Mouse (Mus musculus): ENCODE data around the gene Atp10b. TPM values are rescaled to one million over a fixed set of nuclear protein-coding genes. Genes with fewer than 3 reads are reported as not detected.

Atp10b gene
- polyA plus RNA-seq, 1 experiment, result 0.14 TPM

DNA sequence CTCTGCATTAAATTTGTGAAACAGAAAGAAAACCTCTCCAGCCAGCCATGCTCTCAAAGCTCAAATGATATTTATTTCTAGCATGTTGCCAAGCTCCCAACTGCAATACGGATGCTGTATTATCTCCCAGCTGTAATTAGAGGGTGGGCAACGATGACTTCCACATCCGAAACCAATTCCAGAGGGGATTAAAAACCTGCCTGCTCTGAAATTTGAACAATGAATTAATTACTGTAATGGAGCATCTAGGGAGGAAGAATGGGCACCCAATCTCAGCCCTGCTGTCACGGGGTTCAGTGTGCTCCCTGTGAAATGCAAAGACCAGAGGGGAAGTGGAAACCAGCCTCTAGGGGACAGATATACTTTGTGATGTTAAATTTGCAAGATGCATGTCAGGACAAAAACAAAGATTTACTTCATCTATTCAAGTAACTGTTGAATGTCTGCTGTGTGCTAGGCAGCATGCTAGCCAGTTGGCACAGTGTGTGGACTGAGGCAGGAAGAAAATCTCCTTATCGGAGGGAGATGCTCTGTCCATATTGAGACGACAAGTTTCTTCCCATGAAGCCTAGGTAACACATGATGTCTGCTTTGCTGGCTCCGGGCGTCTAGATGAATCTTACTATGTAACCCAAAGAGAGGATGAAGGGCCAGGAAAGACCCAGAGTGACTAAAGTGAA, 86.8 kb downstream of the Atp10b start:
- H3K4me1 ChIP-seq (ENCODE audit: control insufficient read depth, insufficient read depth, low read length), result no peaks in the 10 kb centered on the region
- H3K4me3 ChIP-seq (ENCODE audit: insufficient read depth, low read length), result no peak overlapping the region
- TF ChIP-seq CTCF (IDR thresholded peaks at IDR 0.05; ENCODE audit: borderline replicate concordance, insufficient read depth, low read length) (no peak), POLR2A (IDR thresholded peaks at IDR 0.05; ENCODE audit: low read depth, low read length) (no peak)
- H3K27ac ChIP-seq (ENCODE audit: insufficient read depth, low read length), result no peak overlapping the region

DNA sequence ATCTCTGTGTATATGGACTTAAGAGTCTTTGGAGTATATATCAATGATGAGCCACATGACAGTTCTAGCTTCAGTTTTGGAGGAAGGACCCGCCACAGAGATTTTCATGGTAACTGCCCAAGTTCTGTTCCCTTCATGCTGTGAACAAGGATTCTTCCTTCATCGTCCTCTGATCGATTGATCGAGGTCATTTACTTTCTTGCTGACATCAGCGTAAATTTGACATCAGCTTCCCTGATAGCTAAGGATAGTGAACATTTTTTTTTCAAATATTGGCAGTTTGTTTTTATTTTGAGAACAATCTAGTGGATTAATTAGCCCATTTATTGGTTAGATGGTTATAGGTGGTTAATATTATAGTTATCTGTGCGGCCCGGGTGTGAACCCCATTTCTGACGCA, 90.1 kb downstream of the Atp10b start:
- no peak overlapping the region for H3K27ac ChIP-seq (ENCODE audit: insufficient read depth, low read length)
- no peak for TF ChIP-seq POLR2A (IDR thresholded peaks at IDR 0.05; ENCODE audit: low read depth, low read length)
- TF ChIP-seq CTCF (IDR thresholded peaks at IDR 0.05; ENCODE audit: borderline replicate concordance, insufficient read depth, low read length), result no peak
- H3K4me1 ChIP-seq (ENCODE audit: control insufficient read depth, insufficient read depth, low read length), result no peaks in the 10 kb centered on the region
- no peak overlapping the region for H3K4me3 ChIP-seq (ENCODE audit: insufficient read depth, low read length)

DNA sequence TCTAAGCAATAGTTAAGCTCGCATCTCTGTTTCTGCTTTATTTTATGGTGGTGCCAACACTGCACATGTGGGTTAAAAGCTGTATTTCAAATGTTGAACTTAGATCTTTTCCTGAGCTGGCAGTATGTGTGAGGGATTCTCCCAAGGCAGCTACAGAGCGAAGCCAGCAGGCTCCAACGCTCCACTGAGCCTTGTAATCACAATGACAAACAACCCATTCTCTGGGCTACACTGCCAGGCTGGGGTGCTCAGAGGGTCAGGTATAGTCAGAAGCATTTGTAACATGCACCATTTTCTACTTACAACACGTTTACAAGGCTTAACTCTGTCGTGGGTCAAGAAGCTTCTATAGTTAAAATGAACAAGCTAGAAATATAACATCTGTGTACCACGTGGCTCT, 103.4 kb downstream of the Atp10b start:
- TF ChIP-seq CTCF (IDR thresholded peaks at IDR 0.05; ENCODE audit: borderline replicate concordance, insufficient read depth, low read length), result no peak
- no peak for TF ChIP-seq POLR2A (IDR thresholded peaks at IDR 0.05; ENCODE audit: low read depth, low read length)
- Histone ChIP-seq H3K4me1 (ENCODE audit: control insufficient read depth, insufficient read depth, low read length) (peaks cover 7% of the 10 kb centered on the region; the same call in 1 of the 2 replicates), H3K27ac (ENCODE audit: insufficient read depth, low read length) (no peak overlapping the region), H3K4me3 (ENCODE audit: insufficient read depth, low read length) (no peak overlapping the region)

DNA sequence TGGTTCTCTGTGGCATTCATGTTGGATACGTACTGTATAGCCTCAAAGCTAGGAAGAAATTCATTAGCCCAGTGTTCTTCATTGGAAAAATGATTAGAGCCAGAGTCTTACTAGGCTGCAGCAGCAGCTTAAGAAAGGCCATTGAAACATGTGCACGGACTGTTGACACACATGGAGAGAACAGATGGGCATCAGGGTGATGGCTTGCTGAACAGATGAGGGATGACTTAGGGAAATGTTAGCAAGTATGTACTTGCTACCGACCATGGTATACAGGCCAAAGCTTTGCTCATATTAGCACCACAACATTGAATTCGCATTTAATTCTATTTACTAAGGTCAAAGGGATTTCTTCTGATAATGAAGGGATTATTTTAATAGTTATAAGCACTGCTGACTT, 105.6 kb downstream of the Atp10b start:
- TF ChIP-seq POLR2A (IDR thresholded peaks at IDR 0.05; ENCODE audit: low read depth, low read length) (no peak), CTCF (IDR thresholded peaks at IDR 0.05; ENCODE audit: borderline replicate concordance, insufficient read depth, low read length) (no peak)
- Histone ChIP-seq H3K4me1 (ENCODE audit: control insufficient read depth, insufficient read depth, low read length) (peaks cover 8% of the 10 kb centered on the region; the same call in 1 of the 2 replicates), H3K27ac (ENCODE audit: insufficient read depth, low read length) (no peak overlapping the region; the same call in 1 of the 2 replicates)

DNA sequence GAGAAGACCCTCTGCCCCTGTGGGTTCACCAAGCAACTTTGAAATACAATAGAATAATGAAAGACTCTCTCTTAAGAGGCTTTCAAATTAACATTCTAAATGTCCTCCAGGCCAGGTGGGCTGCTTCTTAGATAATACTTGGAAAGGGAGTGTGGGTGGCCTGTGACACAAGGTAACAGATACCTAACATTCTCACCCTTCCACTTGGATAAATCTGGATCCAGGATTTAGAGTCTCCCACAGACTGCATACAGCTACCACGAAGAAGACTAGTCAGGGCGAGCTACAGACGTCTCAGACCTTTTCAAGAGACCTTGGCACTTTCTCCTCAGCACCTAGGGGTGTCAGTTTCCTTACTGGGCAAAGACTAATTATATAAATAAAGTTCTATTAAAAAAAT, 107.6 kb downstream of the Atp10b start:
- TF ChIP-seq CTCF (IDR thresholded peaks at IDR 0.05; ENCODE audit: borderline replicate concordance, insufficient read depth, low read length) (no peak), POLR2A (IDR thresholded peaks at IDR 0.05; ENCODE audit: low read depth, low read length) (no peak)
- peaks cover 10% of the 10 kb centered on the region for H3K4me1 ChIP-seq (ENCODE audit: control insufficient read depth, insufficient read depth, low read length)
- H3K4me3 ChIP-seq (ENCODE audit: insufficient read depth, low read length), result no peak overlapping the region
- H3K27ac ChIP-seq (ENCODE audit: insufficient read depth, low read length), result no peak overlapping the region

More for the DNA sequence above, 105.6 kb downstream of the Atp10b start:
- H3K4me3 ChIP-seq (ENCODE audit: insufficient read depth, low read length), result no peak overlapping the region

DNA sequence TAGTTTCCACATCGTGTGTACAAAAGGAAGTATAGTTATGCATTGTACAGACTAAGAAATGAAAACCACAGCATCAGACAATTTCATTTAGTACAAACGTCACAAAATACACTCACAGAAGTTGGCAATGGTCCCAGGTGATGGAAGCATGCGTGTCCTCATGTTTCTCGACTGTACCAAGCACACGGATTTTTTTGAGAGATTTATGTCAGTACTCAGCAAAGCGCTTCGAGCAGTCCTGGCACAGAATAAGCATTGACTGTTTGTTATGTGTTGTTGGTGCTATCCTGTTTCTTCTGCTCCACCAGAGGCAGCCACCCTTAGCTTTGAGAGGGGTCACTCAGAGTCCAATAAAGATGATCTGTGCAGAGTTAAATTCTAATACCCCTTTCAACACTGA, 108.1 kb downstream of the Atp10b start:
- TF ChIP-seq POLR2A (IDR thresholded peaks at IDR 0.05; ENCODE audit: low read depth, low read length) (no peak), CTCF (IDR thresholded peaks at IDR 0.05; ENCODE audit: borderline replicate concordance, insufficient read depth, low read length) (no peak)
- 0 out of 2 replicates have a peak overlapping the region, but pooled peaks have one; percentile 12 for H3K27ac ChIP-seq (ENCODE audit: insufficient read depth, low read length)
- peaks cover 10% of the 10 kb centered on the region for H3K4me1 ChIP-seq (ENCODE audit: control insufficient read depth, insufficient read depth, low read length)
- no peak overlapping the region for H3K4me3 ChIP-seq (ENCODE audit: insufficient read depth, low read length)

DNA sequence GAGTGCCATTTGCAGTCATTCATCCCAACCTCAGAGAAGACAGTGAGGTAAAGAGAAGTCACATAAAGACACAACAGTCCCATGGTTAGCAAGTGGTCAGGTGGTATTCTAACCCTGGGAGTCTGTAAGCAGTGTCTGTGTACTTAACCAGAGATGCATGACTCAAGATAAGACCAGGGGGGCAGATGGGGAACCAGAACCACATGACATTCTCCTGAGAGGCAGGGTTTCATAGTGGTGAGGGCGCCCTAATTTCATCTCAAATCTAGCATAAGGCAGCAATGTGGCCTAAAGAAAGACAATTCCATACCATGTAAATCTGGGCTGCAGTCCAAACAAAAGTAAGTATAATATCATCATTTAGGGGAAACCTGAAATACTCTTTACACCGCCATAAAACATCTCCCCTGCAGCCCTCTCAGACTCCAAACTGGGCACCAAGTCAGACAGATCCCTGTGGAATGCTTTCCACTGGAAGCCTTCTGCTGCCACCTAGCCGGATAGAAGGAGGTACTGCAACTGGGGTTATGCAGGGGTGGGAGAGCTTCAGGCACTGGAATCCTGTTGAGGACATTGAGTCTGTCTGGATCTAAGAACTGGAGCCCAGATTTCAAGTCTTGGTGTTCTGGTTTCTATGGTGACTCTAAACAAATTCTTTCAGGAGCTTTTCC, 114.0 kb downstream of the Atp10b start:
- peaks cover 2% of the 10 kb centered on the region; the same call in 1 of the 2 replicates for H3K4me1 ChIP-seq (ENCODE audit: control insufficient read depth, insufficient read depth, low read length)
- H3K27ac ChIP-seq (ENCODE audit: insufficient read depth, low read length), result no peak overlapping the region
- no peak overlapping the region for H3K4me3 ChIP-seq (ENCODE audit: insufficient read depth, low read length)
- TF ChIP-seq POLR2A (IDR thresholded peaks at IDR 0.05; ENCODE audit: low read depth, low read length), result no peak
- peak; percentile 66; the same call in 1 of the 2 replicates for TF ChIP-seq CTCF (IDR thresholded peaks at IDR 0.05; ENCODE audit: borderline replicate concordance, insufficient read depth, low read length)

DNA sequence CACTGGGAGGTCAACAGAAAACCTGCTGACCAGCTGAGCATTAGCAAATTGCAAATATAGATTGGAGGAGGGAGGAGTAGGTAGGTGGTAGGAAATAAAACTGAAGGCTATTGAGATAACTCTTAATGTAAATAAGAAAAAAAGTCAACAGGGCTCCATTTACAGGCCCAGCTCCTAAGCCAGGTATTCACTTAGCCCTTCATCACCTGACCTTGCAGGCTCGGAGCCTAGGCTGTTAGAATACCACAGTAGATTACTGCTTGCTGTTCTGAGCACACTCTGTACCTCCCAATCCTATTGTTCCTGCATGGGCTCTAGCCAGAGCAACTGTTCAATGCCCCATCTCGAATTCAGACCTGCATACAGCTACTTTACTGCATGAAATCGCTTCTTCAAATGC, 117.8 kb downstream of the Atp10b start:
- H3K4me3 ChIP-seq (ENCODE audit: insufficient read depth, low read length), result no peak overlapping the region
- no peak overlapping the region for H3K27ac ChIP-seq (ENCODE audit: insufficient read depth, low read length)
- TF ChIP-seq CTCF (IDR thresholded peaks at IDR 0.05; ENCODE audit: borderline replicate concordance, insufficient read depth, low read length), result no peak
- no peak for TF ChIP-seq POLR2A (IDR thresholded peaks at IDR 0.05; ENCODE audit: low read depth, low read length)
- H3K4me1 ChIP-seq (ENCODE audit: control insufficient read depth, insufficient read depth, low read length), result no peaks in the 10 kb centered on the region; the same call in 1 of the 2 replicates

DNA sequence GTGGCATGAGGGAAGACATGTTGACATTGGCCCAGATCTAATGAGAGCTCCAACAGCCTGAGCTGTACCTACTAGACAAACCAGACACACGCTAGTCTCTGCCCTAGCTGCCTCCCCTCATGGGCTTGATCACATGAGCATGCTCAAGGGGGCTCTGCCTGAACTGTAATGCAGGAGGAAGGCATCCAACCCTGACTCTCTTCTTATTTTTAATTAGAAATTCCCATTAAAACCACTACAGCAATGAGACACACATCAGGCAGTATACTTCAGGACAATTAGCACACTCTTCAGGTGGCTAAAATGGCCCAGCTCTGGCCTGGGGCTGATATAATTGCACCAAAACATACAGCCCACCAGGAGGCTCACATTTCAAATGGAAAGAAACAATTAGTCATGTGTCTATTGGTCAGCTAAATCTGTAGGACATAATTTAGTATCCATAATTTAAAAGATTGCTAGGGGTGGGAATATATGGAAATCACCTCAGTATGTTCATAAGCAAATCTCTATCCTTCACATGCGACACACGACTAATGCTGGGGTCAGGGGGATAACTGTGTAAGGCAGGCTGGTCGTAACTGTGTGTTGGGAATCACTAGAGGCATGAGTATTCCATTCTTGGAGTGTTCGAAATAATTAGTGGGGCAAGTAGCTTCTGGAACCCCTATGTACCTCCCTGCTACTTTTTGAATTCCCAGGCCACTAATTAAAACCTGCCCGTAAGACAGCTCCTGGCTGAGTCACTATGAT, 120.0 kb downstream of the Atp10b start:
- no peak overlapping the region for H3K27ac ChIP-seq (ENCODE audit: insufficient read depth, low read length)
- H3K4me1 ChIP-seq (ENCODE audit: control insufficient read depth, insufficient read depth, low read length), result no peaks in the 10 kb centered on the region; the same call in 1 of the 2 replicates
- no peak overlapping the region for H3K4me3 ChIP-seq (ENCODE audit: insufficient read depth, low read length)
- TF ChIP-seq CTCF (IDR thresholded peaks at IDR 0.05; ENCODE audit: borderline replicate concordance, insufficient read depth, low read length), result no peak
- TF ChIP-seq POLR2A (IDR thresholded peaks at IDR 0.05; ENCODE audit: low read depth, low read length), result no peak
